ENCODE assay signal across 16 mouse cellular contexts in the genomic region with DNA sequence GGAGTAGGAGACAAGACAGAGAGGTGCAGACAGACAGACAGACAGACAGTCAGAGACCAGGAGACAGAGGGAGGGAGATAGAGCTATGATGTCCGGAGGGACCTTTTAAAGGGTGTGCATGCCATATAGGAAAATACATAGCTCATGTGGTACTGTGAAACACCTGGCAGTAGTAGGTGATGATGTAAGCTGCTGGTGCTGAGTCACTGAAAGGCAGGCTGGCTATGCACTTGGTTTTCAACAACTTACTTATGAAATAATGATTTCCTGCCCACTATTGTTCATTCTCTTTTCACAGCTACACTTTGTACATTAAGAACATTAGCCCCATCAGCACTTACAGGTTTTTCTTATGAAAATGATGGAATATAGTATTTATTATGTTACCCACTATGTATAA.
"Had no signal": no experiment of that assay in that cellular context is flagged by ENCODE, and none has a peak within 500 bp of the region (broad histone marks: within the 10 kb centered on the region; RNA-seq: fewer than 3 reads in every experiment).

No protein-coding gene starts in this region.

- ATAC-seq: hindbrain, embryonic 16.5 days; inflammation-experienced regulatory T-cells, adult 6 months; intestine, embryonic 15.5 days; intestine, postnatal 0 days; liver, embryonic 12.5 days had no signal

- DNase-seq: gastrocnemius, postnatal 14 days; gastrocnemius, postnatal 36 days; heart, adult 11 months; heart, adult 2 months; heart, postnatal 14 days; heart, postnatal 4 days; kidney, adult 18-20 months; kidney, adult 8-10 months; kidney, postnatal 10 days; kidney, postnatal 25 days; kidney, postnatal 4 days had no signal
